Mouse (Mus musculus): ENCODE results near the gene C130079G13Rik. TPM values are rescaled to one million over a fixed set of nuclear protein-coding genes. Genes with fewer than 3 reads are reported as not detected.
"Not testable (repeated sequence)": the region's sequence is repeated elsewhere in the genome, so short reads cannot be mapped to it uniquely, and the experiment has no call there.

The C130079G13Rik gene
- not detected in 2 replicates for total RNA-seq (2014; rRNA removed)
- polyA plus RNA-seq (2015; fragmentation: Nextera tagmentation; extraction: Ambion mirVana): not detected in 2 replicates

- Histone ChIP-seq H3K9ac (replicated peaks; ENCODE audit: low read length) (no peak within 1 kb of the TSS), H3K36me3 (ENCODE audit: insufficient read depth, low read length) (no peaks in the 10 kb centered on the region), H3K4me1 (ENCODE audit: insufficient read depth, low read length) (no peaks in the 10 kb centered on the region), H3K27ac (no peak within 1 kb of the TSS), H3K4me2 (ENCODE audit: low read depth, low read length) (no peak within 1 kb of the TSS), H3K4me3 (ENCODE audit: low read length) (no peak within 1 kb of the TSS), H3K9me3 (ENCODE audit: low read length) (no peaks in the 10 kb centered on the region), H3K27me3 (ENCODE audit: insufficient read depth, low read length) (no peaks in the 10 kb centered on the region)
- WGBS: 91% methylated on average over 2 of the region's 2 CpGs
- TF ChIP-seq CTCF (IDR thresholded peaks at IDR 0.05; ENCODE audit: low read depth): no peak
- DNase-seq (ENCODE audit: low spot score) (no peak), ATAC-seq (no peak)
Measured at GRCm38 (mm10) chr3:59924914-59925313, at the start of gene C130079G13Rik. Gene C130079G13Rik, plus strand, starts transcription at chr3:59925214.

GRCm38 (mm10) chr3:59877601-59878000 lies 47.4 kb upstream of the C130079G13Rik start:
- not testable (repeated sequence) for H3K27ac ChIP-seq; H3K9me3 ChIP-seq (ENCODE audit: low read length); DNase-seq (ENCODE audit: low spot score); ATAC-seq; H3K4me3 ChIP-seq (ENCODE audit: low read length); H3K27me3 ChIP-seq (ENCODE audit: insufficient read depth, low read length); H3K4me2 ChIP-seq (ENCODE audit: low read depth, low read length); H3K4me1 ChIP-seq (ENCODE audit: insufficient read depth, low read length); H3K9ac ChIP-seq (replicated peaks; ENCODE audit: low read length); H3K36me3 ChIP-seq (ENCODE audit: insufficient read depth, low read length)
- 32% methylated on average over 1 of the region's 1 CpGs for WGBS

GRCm38 (mm10) chr3:59879801-59880554 lies 45.0 kb upstream of the C130079G13Rik start:
- not testable (repeated sequence) for H3K9ac ChIP-seq (replicated peaks; ENCODE audit: low read length); H3K4me2 ChIP-seq (ENCODE audit: low read depth, low read length); DNase-seq (ENCODE audit: low spot score); H3K4me1 ChIP-seq (ENCODE audit: insufficient read depth, low read length); ATAC-seq; H3K9me3 ChIP-seq (ENCODE audit: low read length); H3K27ac ChIP-seq; H3K4me3 ChIP-seq (ENCODE audit: low read length); H3K36me3 ChIP-seq (ENCODE audit: insufficient read depth, low read length); H3K27me3 ChIP-seq (ENCODE audit: insufficient read depth, low read length)
- WGBS: 78% methylated on average over 7 of the region's 7 CpGs

- Histone ChIP-seq H3K4me3 (ENCODE audit: low read length) (no peak overlapping the region), H3K27me3 (ENCODE audit: insufficient read depth, low read length) (no peaks in the 10 kb centered on the region), H3K4me1 (ENCODE audit: insufficient read depth, low read length) (no peaks in the 10 kb centered on the region), H3K9me3 (ENCODE audit: low read length) (no peaks in the 10 kb centered on the region), H3K36me3 (ENCODE audit: insufficient read depth, low read length) (no peaks in the 10 kb centered on the region), H3K27ac (no peak overlapping the region), H3K9ac (replicated peaks; ENCODE audit: low read length) (no peak overlapping the region), H3K4me2 (ENCODE audit: low read depth, low read length) (no peak overlapping the region)
- 80% methylated on average over 2 of the region's 2 CpGs for WGBS
- ATAC-seq (no peak), DNase-seq (ENCODE audit: low spot score) (no peak)
- no peak for TF ChIP-seq CTCF (IDR thresholded peaks at IDR 0.05; ENCODE audit: low read depth)
Measured at GRCm38 (mm10) chr3:59893276-59893675, 31.7 kb upstream of the C130079G13Rik start.

- TF ChIP-seq CTCF (IDR thresholded peaks at IDR 0.05; ENCODE audit: low read depth): no peak
- DNase-seq (ENCODE audit: low spot score) (no peak), ATAC-seq (no peak)
- Histone ChIP-seq H3K4me3 (ENCODE audit: low read length) (no peak overlapping the region), H3K4me2 (ENCODE audit: low read depth, low read length) (no peak overlapping the region), H3K9ac (replicated peaks; ENCODE audit: low read length) (no peak overlapping the region), H3K4me1 (ENCODE audit: insufficient read depth, low read length) (no peaks in the 10 kb centered on the region), H3K9me3 (ENCODE audit: low read length) (no peaks in the 10 kb centered on the region), H3K27me3 (ENCODE audit: insufficient read depth, low read length) (no peaks in the 10 kb centered on the region), H3K27ac (no peak overlapping the region), H3K36me3 (ENCODE audit: insufficient read depth, low read length) (no peaks in the 10 kb centered on the region)
- WGBS: 81% methylated on average over 1 of the region's 1 CpGs
Measured at GRCm38 (mm10) chr3:59934621-59935020, 9.6 kb downstream of the C130079G13Rik start.

GRCm38 (mm10) chr3:59947294-59947950 lies 22.4 kb downstream of the C130079G13Rik start:
- DNase-seq (ENCODE audit: low spot score) (peak; percentile 23), ATAC-seq (peak; percentile 72)
- Histone ChIP-seq H3K9me3 (ENCODE audit: low read length) (no peaks in the 10 kb centered on the region), H3K4me2 (ENCODE audit: low read depth, low read length) (no peak overlapping the region), H3K27ac (no peak overlapping the region), H3K36me3 (ENCODE audit: insufficient read depth, low read length) (no peaks in the 10 kb centered on the region), H3K9ac (replicated peaks; ENCODE audit: low read length) (no peak overlapping the region), H3K27me3 (ENCODE audit: insufficient read depth, low read length) (no peaks in the 10 kb centered on the region), H3K4me1 (ENCODE audit: insufficient read depth, low read length) (no peaks in the 10 kb centered on the region), H3K4me3 (ENCODE audit: low read length) (no peak overlapping the region)
- WGBS: 79% methylated on average over 10 of the region's 10 CpGs
- no peak for TF ChIP-seq CTCF (IDR thresholded peaks at IDR 0.05; ENCODE audit: low read depth)

GRCm38 (mm10) chr3:59970891-59971290 lies 45.9 kb downstream of the C130079G13Rik start:
- Histone ChIP-seq H3K27ac (no peak overlapping the region), H3K4me1 (ENCODE audit: insufficient read depth, low read length) (no peaks in the 10 kb centered on the region), H3K9ac (replicated peaks; ENCODE audit: low read length) (no peak overlapping the region), H3K4me2 (ENCODE audit: low read depth, low read length) (no peak overlapping the region), H3K9me3 (ENCODE audit: low read length) (no peaks in the 10 kb centered on the region), H3K36me3 (ENCODE audit: insufficient read depth, low read length) (no peaks in the 10 kb centered on the region), H3K4me3 (ENCODE audit: low read length) (no peak overlapping the region), H3K27me3 (ENCODE audit: insufficient read depth, low read length) (no peaks in the 10 kb centered on the region)
- DNase-seq (ENCODE audit: low spot score): no peak
- TF ChIP-seq CTCF (IDR thresholded peaks at IDR 0.05; ENCODE audit: low read depth): no peak
- 89% methylated on average over 5 of the region's 5 CpGs for WGBS
- ATAC-seq: no peak

Measured in hindbrain, postnatal 0 days (tissue).